Mouse (Mus musculus): Measurements from ENCODE around the gene Frmd5. TPM values are rescaled to one million over a fixed set of nuclear protein-coding genes. Genes with fewer than 3 reads are reported as not detected.
"Not testable (repeated sequence)": the region's sequence is repeated elsewhere in the genome, so short reads cannot be mapped to it uniquely, and the experiment has no call there.

The Frmd5 gene
- polyA plus RNA-seq, 1 experiment = 4.1 TPM

DNA sequence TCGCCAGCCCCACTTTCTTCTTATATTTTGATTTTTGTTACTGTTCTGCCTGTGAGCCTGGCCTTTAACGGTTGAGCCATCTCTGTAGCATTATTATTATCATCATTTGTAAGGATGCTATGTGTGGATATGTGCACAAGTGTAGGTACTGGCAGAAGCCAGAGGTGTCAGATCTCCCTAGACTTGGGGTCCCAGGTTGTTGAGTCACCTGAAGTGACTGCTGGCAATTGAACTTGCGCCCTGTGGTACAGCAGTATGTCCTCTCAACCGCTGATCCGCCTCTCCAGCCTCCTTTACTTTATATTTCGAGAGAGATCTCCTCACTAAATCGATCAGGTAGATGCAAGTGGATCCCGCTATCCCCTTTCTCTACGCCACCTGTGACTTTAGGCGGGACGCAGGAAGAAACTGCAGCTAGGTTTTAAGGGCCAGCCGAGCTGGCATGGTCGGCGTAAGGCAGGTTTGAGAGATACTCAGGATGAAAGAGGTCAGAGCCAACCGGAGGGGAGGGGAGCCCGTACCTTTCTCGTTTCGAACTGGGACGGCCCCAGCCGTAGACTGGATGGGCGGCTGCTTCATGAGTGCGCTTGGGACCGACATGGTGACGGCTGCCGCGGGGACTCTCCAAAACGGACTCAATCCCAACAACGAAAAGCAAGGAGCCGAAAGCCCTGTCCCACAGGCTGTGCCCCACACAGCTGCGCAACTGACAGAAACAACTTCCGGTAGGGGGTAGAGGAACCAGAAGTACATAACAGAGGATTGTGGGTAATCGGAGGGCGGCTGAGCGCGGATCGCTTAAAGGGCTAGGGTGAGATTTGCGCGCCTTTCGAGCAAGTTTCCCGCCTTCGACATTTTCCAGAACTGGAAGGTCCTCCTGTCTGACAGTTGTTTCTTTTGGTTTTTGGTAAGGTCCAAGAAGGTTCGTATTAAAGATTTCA lies 300.7 kb downstream of the Frmd5 start, which contains the start of the genes Mfap1a and Wdr76:
TSS of gene Mfap1a (minus strand) at position 724 of the 941 bp plus-strand sequence.
TSS of gene Wdr76 (plus strand) at position 782 of the 941 bp plus-strand sequence.
- H3K27ac ChIP-seq (ENCODE audit: insufficient read depth, low read length) = not testable (repeated sequence)

GRCm38 (mm10) chr2:121501550-121501949 lies 305.3 kb downstream of the Frmd5 start:
- not testable (repeated sequence) for H3K4me1 ChIP-seq (ENCODE audit: control insufficient read depth, insufficient read depth, low read length); H3K4me3 ChIP-seq (ENCODE audit: insufficient read depth, low read length); H3K27ac ChIP-seq (ENCODE audit: insufficient read depth, low read length)

More for the DNA sequence above, 300.7 kb downstream of the Frmd5 start, which contains the start of the genes Mfap1a and Wdr76:
- H3K4me3 ChIP-seq (ENCODE audit: insufficient read depth, low read length) = peak within 1 kb of the TSS; percentile 52
- H3K4me1 ChIP-seq (ENCODE audit: control insufficient read depth, insufficient read depth, low read length) = not testable (repeated sequence)
- TF ChIP-seq POLR2A (IDR thresholded peaks at IDR 0.05; ENCODE audit: low read depth, low read length) = peak; percentile 96

Other genes starting within 250 kb of the Frmd5 start
- 74.5 and 94.2 TPM in 2 replicates for gene Casc4, start 59.9 kb upstream of the Frmd5 start, polyA plus RNA-seq (2011; ENCODE audit: insufficient read length, low read depth, missing spikeins)
- 31.6 and 49.9 TPM in 2 replicates for gene Ctdspl2, start 148.9 kb upstream of the Frmd5 start, polyA plus RNA-seq (2011; ENCODE audit: insufficient read length, low read depth, missing spikeins)
- not detected in 2 replicates for gene Mageb3, start 149.0 kb upstream of the Frmd5 start, polyA plus RNA-seq (2011; ENCODE audit: insufficient read length, low read depth, missing spikeins)
- gene Eif3j1, start 221.5 kb upstream of the Frmd5 start, polyA plus RNA-seq (2011; ENCODE audit: insufficient read length, low read depth, missing spikeins) = 10.0 and 12.2 TPM in 2 replicates